27 mouse cellular contexts compared by ENCODE assay signal in the genomic region with DNA sequence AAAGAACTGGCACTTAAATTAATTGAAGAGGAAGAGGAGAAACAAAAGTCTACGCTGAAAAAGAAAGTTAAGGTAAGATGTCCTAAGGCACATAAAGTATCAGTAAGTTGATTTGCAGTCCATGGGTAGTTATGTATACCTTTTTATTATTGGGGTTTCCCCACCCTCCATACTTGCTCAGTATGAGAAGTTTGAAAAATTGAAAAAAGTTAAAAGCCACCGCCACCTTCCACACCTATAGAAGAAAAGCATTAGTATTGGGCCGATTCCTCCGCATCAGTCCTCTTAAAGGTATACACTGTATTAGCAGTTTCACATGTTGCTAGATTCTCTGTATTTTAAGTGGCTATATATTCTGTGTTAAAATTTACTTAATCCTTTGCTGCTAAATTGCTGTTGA.
"Had no signal": no experiment of that assay in that cellular context is flagged by ENCODE, and none has a peak within 500 bp of the region (broad histone marks: within the 10 kb centered on the region; RNA-seq: fewer than 3 reads in every experiment).

No protein-coding gene starts in this region.

- DNase-seq: cerebellum, adult 9-10 months; cerebellum, adult 9-11 months; cerebellum, postnatal 10 days; cerebellum, postnatal 14 days; cerebellum, postnatal 25 days; cerebellum, postnatal 36 days; embryo, embryonic 11 days; forebrain, postnatal 0 days; gastrocnemius, adult 2 months; gastrocnemius, postnatal 10 days; gastrocnemius, postnatal 14 days; gastrocnemius, postnatal 25 days; gastrocnemius, postnatal 36 days; heart, adult 11 months; heart, adult 18-20 months; heart, adult 2 months had no signal

- H3K4me1 ChIP-seq: embryonic facial prominence, embryonic 10.5 days; embryonic facial prominence, embryonic 12.5 days; embryonic facial prominence, embryonic 13.5 days; embryonic facial prominence, embryonic 15.5 days; forebrain, embryonic 10.5 days; forebrain, embryonic 12.5 days; forebrain, embryonic 13.5 days; forebrain, embryonic 15.5 days had no signal

- H3K4me3 ChIP-seq: embryonic facial prominence, embryonic 10.5 days; embryonic facial prominence, embryonic 12.5 days; embryonic facial prominence, embryonic 13.5 days; embryonic facial prominence, embryonic 15.5 days; erythroblast, embryonic 14.5 days; forebrain, embryonic 10.5 days; forebrain, embryonic 12.5 days; forebrain, embryonic 13.5 days; forebrain, embryonic 15.5 days; gastrocnemius, adult 2 months; heart, adult 2 months had no signal

- H3K4me2 ChIP-seq: embryonic facial prominence, embryonic 12.5 days; embryonic facial prominence, embryonic 13.5 days; embryonic facial prominence, embryonic 15.5 days; forebrain, embryonic 12.5 days; forebrain, embryonic 13.5 days; forebrain, embryonic 15.5 days had no signal

- ATAC-seq: forebrain, embryonic 13.5 days; forebrain, embryonic 14.5 days; forebrain, embryonic 15.5 days; forebrain, embryonic 16.5 days; forebrain, postnatal 0 days had no signal

- H3K9ac ChIP-seq: embryonic facial prominence, embryonic 12.5 days; embryonic facial prominence, embryonic 13.5 days; embryonic facial prominence, embryonic 15.5 days; forebrain, embryonic 12.5 days; forebrain, embryonic 13.5 days; forebrain, embryonic 15.5 days; forebrain, postnatal 0 days had no signal

- H3K27ac ChIP-seq: embryonic facial prominence, embryonic 10.5 days; embryonic facial prominence, embryonic 12.5 days; embryonic facial prominence, embryonic 13.5 days; embryonic facial prominence, embryonic 15.5 days; forebrain, embryonic 10.5 days; forebrain, embryonic 12.5 days; forebrain, embryonic 13.5 days; forebrain, embryonic 15.5 days; gastrocnemius, adult 2 months; heart, adult 2 months had no signal

- H3K27me3 ChIP-seq: embryonic facial prominence, embryonic 12.5 days; embryonic facial prominence, embryonic 13.5 days; embryonic facial prominence, embryonic 15.5 days; forebrain, embryonic 12.5 days; forebrain, embryonic 13.5 days; forebrain, embryonic 15.5 days had no signal

- H3K9me3 ChIP-seq: embryonic facial prominence, embryonic 10.5 days; embryonic facial prominence, embryonic 12.5 days; embryonic facial prominence, embryonic 13.5 days; embryonic facial prominence, embryonic 15.5 days; forebrain, embryonic 10.5 days; forebrain, embryonic 12.5 days; forebrain, embryonic 13.5 days; forebrain, embryonic 15.5 days had no signal
